In the genomic region with DNA sequence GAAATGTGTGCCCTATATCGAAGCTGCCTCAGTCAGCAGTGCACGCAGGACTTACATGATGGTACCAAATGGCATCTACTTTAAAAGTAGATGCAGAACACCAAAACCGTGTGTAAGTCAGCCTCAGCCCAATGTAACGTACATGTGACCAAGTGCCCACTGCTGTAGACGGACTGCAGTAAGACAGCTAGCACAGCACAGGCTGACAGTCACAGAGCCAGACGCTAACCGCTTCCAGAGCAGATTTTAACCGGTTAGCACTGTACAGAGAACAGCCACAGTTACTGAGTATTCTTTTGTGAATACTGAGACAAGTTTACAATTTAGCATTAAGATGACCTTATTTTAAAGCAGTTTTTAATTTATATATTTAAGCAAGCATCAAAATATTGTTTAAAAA, we compare ENCODE assay signal across 20 mouse cellular contexts.
DNase-seq lines count a peak whose midpoint lies in the region; ATAC-seq lines count a peak whose summit lies in the region.
"Had no signal": no experiment of that assay in that cellular context is flagged by ENCODE, and none has a peak within 500 bp of the region (broad histone marks: within the 10 kb centered on the region; RNA-seq: fewer than 3 reads in every experiment).

No protein-coding gene starts in this region.

- ATAC-seq in embryonic facial prominence, embryonic 11.5 days (replicated peaks; ENCODE audit: insufficient number of reproducible peaks, low FRiP score, low TSS enrichment, low read depth), result no peak
- ATAC-seq in frontal cortex, adult (ENCODE audit: low TSS enrichment), result peak; percentile 56
- 0 out of 2 replicates have a peak, but pooled peaks have one; percentile 65 for ATAC-seq in midbrain, embryonic 13.5 days
- ATAC-seq: CD4-positive, CD25-positive, alpha-beta regulatory T cell, adult 4 months; hindbrain, postnatal 0 days had no signal

- no peak overlapping the region for H3K9ac ChIP-seq in embryonic facial prominence, embryonic 11.5 days (replicated peaks; ENCODE audit: low read length)
- H3K9ac ChIP-seq in midbrain, embryonic 13.5 days (replicated peaks), result no peak overlapping the region
- H3K9ac ChIP-seq: heart, embryonic 13.5 days had no signal

- H3K36me3 ChIP-seq in embryonic facial prominence, embryonic 11.5 days (replicated peaks; ENCODE audit: control insufficient read depth, insufficient read depth, low read depth, low read length), result no peaks in the 10 kb centered on the region
- H3K36me3 ChIP-seq in embryonic facial prominence, embryonic 10.5 days (replicated peaks), result no peaks in the 10 kb centered on the region
- no peaks in the 10 kb centered on the region for H3K36me3 ChIP-seq in midbrain, embryonic 13.5 days
- H3K36me3 ChIP-seq in midbrain, embryonic 10.5 days, result no peaks in the 10 kb centered on the region
- H3K36me3 ChIP-seq: G1E; heart, embryonic 13.5 days had no signal

- no peaks in the 10 kb centered on the region for H3K27me3 ChIP-seq in embryonic facial prominence, embryonic 11.5 days (ENCODE audit: control insufficient read depth, insufficient read depth, low read length)
- no peaks in the 10 kb centered on the region for H3K27me3 ChIP-seq in embryonic facial prominence, embryonic 10.5 days (replicated peaks; ENCODE audit: low read depth, poor library complexity, severe bottlenecking)
- H3K27me3 ChIP-seq in midbrain, embryonic 13.5 days, result no peaks in the 10 kb centered on the region
- H3K27me3 ChIP-seq in midbrain, embryonic 10.5 days (ENCODE audit: low read depth, poor library complexity, severe bottlenecking), result no peaks in the 10 kb centered on the region
- H3K27me3 ChIP-seq: heart, embryonic 13.5 days had no signal

- H3K4me1 ChIP-seq in embryonic facial prominence, embryonic 11.5 days (ENCODE audit: control insufficient read depth, insufficient read depth, low read length), result no peaks in the 10 kb centered on the region
- H3K4me1 ChIP-seq in embryonic facial prominence, embryonic 10.5 days, result peaks cover 18% of the 10 kb centered on the region
- peaks cover 15% of the 10 kb centered on the region for H3K4me1 ChIP-seq in midbrain, embryonic 13.5 days (replicated peaks)
- peaks cover 36% of the 10 kb centered on the region for H3K4me1 ChIP-seq in midbrain, embryonic 10.5 days

- no peak overlapping the region for H3K4me3 ChIP-seq in embryonic facial prominence, embryonic 11.5 days (ENCODE audit: low read depth, low read length)
- H3K4me3 ChIP-seq in embryonic facial prominence, embryonic 10.5 days, result no peak overlapping the region
- H3K4me3 ChIP-seq in midbrain, embryonic 13.5 days (replicated peaks), result no peak overlapping the region
- no peak overlapping the region for H3K4me3 ChIP-seq in midbrain, embryonic 10.5 days
- H3K4me3 ChIP-seq: heart, embryonic 13.5 days had no signal

- DNase-seq in embryonic facial prominence, embryonic 11.5 days (ENCODE audit: low spot score), result peak; percentile 8
- DNase-seq in embryonic facial prominence, embryonic 10.5 days (ENCODE audit: low spot score), result no peak
- no peak for DNase-seq in frontal cortex, postnatal 25 days (ENCODE audit: low spot score in 2 of 2)
- DNase-seq in midbrain, embryonic 10.5 days (ENCODE audit: low spot score), result no peak
- no peak for DNase-seq in lung, postnatal 4 days
- DNase-seq: adrenal gland, adult 8-10 months; adrenal gland, postnatal 36 days; B cell, adult 2 months; cerebellum, adult 11-12 months; cerebellum, adult 9-10 months; cerebellum, postnatal 25 days; gastrocnemius, postnatal 36 days; heart, adult 11 months; heart, postnatal 36 days had no signal

- 83% methylated on average over 8 of the region's 8 CpGs for WGBS in embryonic facial prominence, embryonic 11.5 days
- 88% methylated on average over 8 of the region's 8 CpGs for WGBS in embryonic facial prominence, embryonic 10.5 days
- 83% methylated on average over 8 of the region's 8 CpGs for WGBS in midbrain, embryonic 13.5 days
- 93% methylated on average over 8 of the region's 8 CpGs for WGBS in midbrain, embryonic 10.5 days

- H3K27ac ChIP-seq in embryonic facial prominence, embryonic 11.5 days (replicated peaks; ENCODE audit: low read depth, low read length), result no peak overlapping the region
- no peak overlapping the region for H3K27ac ChIP-seq in embryonic facial prominence, embryonic 10.5 days (replicated peaks)
- no peak overlapping the region for H3K27ac ChIP-seq in midbrain, embryonic 13.5 days
- H3K27ac ChIP-seq in midbrain, embryonic 10.5 days (replicated peaks), result no peak overlapping the region
- H3K27ac ChIP-seq: heart, embryonic 13.5 days; hindbrain, postnatal 0 days had no signal

- no peaks in the 10 kb centered on the region for H3K9me3 ChIP-seq in embryonic facial prominence, embryonic 11.5 days (replicated peaks; ENCODE audit: control insufficient read depth, low read length)
- no peaks in the 10 kb centered on the region for H3K9me3 ChIP-seq in embryonic facial prominence, embryonic 10.5 days
- H3K9me3 ChIP-seq in midbrain, embryonic 13.5 days, result no peaks in the 10 kb centered on the region
- H3K9me3 ChIP-seq in midbrain, embryonic 10.5 days (replicated peaks), result no peaks in the 10 kb centered on the region
- H3K9me3 ChIP-seq: G1E; heart, embryonic 13.5 days had no signal

- no peak overlapping the region for H3K4me2 ChIP-seq in embryonic facial prominence, embryonic 11.5 days (ENCODE audit: low read depth, low read length)
- H3K4me2 ChIP-seq in midbrain, embryonic 13.5 days (replicated peaks), result no peak overlapping the region
- H3K4me2 ChIP-seq: heart, embryonic 13.5 days had no signal
